Mouse (Mus musculus) T-helper 2 cell (primary cell): ENCODE measurements around the gene Rps8.

Source experiments
- in situ Hi-C: fragments of 300-600 bp; cut with MboI, MseI; formaldehyde crosslinking; loops from one replicate; pipeline ENCODE4 v1.15.1; 2025; ENCODE audit warnings: high pct_unique_total_duplicates

The Rps8 gene

DNA sequence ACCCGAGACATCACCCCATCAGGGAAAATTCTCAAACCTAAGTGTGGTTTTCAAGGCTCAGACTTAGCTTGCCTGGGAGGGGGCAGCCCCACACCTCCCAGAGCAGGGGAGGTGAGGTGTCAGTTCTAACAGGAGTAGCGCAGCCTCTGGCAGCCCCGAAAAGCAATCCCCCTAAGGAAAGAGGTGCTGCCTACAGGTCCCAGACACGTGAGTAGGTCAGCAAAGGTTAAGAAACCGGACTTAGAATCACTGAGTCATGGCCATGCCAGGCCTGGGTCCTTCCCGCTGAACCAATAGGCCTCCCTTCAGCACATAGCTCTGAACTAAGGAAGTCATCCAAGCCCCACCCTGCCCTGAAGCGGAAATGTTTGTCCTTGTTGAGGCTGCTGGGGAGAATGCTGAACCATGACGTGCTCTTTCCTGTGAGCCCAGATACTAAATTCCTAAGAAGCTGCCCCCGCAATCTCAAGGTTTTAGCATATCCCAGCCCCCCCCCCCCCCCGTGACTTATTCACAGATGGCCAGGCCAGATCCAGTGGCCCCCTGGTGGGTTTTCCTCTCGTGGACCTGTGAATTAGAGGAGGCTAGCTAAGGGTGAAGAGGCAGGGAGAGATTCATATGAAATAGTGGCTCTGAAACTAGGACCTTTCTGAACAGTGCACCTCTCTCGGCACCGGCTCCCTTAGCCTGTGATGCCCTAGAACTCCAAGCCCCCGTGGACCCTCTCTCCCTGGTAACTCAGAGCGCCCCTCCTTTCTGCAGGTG lies 30.0 kb downstream of the Rps8 start:
- in situ Hi-C loops, result no loop called here

DNA sequence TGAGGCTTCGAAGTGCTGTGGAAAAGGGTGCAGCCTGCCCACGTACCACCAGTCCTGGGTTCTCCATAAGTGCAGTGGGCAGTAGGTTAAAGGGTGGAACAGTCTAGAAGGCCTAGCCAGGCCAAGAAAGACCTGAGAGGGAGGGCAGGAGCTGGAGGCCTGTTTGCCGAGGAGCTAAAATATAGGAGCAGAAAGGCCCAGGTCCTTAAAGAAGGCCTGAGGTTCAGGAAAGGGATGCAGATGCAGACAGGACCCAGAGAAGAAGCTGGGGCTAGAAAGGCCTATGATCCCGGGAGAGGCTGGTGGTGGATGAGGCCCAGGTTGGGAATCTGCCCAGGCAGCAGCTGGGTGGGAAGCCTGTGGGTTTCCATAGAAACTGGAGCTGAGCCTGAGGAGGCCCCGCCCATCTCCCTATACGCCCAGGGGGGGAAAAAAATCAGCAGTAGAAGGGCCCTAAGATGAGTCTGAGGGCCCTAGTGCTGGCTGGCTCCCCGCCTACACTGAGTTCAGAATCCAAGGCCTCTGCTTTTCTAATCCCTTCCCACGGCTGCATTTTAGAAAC lies 30.6 kb downstream of the Rps8 start, which contains the start of gene Btbd19:
Gene Btbd19 (minus strand): TSS at position 378 of the 562 bp plus-strand sequence.
- in situ Hi-C loops, result no loop called here

DNA sequence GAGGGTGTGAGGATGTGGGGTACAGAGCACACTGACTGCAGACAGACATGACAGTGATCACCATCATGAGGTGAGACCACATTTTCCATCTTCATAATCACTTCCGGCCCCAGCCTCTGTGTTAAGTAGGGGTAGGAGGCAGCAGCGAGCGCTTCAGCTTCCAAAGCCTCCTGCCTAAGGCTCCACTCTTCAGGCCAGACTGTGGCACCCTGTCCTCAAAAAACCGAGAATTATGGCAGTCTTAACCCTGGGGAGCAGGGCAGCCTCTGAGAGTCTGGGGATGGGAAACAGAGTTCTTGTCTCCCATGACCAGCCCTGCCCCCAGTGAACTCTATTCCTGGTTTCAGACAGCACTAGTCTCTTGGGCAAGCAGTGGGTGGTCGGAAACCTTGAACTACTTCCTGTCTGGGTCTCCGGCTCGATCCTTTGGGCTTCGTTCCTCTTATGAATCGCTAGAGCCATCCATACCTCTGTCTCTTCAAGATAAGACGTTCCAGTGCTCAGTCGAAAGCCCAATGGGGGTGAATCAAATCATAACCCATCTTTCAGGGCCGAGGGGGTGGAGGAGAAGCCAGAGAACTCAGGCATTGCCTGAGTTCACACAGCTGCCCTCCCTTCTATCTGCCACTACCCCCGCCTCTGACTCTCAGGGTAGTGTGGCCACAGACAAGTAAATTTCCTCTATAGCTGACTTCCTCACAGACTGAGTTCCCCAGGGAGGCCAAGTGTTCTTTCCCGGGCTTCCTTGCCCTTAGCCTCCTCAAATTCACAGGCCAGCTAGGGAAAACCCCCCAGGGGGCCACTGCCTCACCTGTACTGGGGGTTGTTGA lies 31.3 kb downstream of the Rps8 start:
- in situ Hi-C loops, result no loop called here

DNA sequence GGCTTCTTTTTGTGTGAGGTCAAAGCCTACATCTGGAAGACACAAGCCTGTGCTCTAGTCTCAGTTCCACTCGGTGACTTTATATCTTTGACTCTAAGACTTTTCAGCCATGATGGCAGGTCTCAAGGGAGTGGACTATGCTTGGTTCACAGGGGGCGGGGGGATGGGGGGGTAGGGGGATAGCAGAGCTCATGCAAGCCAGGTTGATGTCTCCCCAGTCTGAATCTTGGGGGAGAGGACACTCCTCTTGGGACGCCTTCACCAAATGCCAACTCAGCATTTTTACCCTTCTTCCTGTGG lies 31.9 kb downstream of the Rps8 start:
- in situ Hi-C loops, result no loop called here

DNA sequence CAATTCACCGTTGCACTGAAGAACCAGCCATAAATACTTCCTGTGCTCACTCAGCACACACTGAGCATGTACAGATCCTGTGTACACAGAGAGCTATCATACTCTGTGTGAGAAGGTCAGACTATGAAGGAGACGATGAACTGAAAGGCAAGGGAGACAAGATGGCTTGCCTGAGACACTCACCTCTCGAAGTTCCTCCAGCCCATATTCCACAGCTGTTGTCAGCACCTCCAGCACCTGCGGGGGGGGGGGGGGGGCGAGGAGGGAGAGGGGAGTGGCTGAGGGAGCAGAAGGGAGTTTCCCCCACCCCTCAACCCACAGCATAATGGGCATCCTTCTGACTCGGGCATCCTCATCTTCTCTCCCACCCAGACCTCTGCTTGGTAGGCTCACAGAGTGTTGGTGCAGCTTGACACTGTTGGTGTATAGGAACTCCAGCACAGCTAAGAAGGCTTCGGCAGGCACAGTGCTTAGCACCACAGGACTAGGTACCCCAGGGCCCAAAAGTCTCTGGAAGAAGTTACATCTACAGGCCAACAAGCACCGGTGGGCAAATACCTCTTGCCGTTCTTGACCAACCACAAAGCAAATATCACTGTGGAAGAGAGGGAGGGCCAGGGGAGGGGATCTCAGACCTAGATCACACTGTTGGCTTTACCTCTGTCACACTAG lies 32.4 kb downstream of the Rps8 start:
- in situ Hi-C loops, result no loop called here

DNA sequence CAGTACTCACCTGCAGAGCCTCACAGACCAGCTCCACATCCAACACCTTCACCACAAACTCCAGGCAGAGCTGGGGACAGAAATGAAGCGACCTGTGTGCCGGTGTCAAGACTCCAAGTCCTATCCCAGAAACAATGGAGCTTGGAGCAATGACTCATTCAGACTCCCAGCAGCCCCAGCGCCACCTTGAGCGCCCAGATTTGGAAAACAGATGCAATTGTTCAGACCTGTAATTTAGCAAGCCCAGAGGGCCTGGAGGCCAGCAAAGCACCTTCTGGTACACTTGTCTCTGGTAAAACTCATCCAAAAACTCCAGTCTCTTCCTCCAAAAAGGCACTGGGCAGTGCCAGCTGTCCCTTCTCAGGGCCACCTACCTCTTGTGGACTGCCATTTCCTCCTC lies 33.8 kb downstream of the Rps8 start:
- in situ Hi-C loops, result no loop called here

DNA sequence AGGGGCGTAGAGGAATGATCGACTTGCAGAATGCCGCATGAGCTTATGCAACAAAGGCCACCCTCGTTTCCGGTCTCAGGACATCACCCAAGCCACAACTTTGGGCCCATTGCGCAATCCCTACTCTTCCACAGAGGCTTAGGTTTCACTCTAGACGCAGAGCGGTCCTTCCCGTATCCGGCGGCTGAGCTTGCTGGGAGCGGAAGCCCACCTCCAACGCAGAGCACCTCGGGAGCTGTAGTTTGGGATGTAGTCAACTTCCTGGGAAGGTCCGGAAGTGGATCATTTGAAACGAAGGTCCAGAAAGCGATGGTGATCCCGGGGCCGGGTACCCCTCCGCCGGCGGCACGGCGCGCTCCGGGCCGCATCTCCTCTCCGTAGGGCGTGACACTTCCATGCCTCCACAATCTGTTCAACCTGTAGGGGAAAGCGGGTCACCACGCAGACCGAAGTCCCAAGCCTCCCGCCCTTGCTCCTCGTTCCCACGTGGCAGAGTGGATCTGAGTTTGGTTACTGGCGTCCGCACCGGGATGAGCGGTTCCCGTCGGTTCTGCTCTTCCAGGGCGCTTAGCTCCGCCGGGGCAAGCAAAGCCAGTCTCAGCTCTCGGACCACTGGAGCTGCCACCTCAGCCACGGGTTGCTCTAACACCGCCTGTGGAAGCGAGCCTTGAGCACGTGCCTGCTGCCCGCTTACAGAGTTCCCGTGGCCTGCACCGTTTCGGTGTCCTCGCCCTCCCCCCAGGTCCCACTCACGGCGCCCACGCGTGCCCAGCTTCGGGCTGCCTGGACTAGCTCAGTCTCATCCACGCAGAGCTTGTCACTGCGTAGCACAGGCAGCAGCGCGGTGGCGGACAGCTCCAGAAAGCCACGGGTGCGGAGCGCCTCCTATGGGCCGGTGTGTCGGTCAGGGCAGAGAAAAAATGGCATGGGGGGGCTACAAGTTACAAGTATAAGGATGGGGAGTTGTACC lies 35.3 kb downstream of the Rps8 start:
- in situ Hi-C loops, result no loop called here

DNA sequence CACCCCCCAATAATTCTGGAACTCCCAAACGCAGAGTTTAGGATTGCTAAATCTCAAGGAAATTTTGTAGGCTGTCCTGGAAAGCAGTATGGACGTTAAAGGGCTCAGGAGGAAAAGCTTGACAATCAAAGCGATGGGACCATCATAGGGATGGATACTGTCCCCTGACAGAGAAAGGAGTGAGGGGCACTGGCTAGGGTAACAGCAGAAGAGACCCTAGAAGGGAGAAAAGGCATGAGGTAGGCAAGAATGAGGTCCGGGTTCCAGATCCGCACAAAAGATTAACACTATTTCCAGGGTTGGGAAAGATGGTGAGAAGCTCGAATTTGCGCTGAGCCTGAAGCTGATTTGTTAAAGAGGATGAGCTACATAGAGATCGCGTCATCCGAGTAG lies 36.0 kb downstream of the Rps8 start:
- in situ Hi-C loops, result no loop called here

DNA sequence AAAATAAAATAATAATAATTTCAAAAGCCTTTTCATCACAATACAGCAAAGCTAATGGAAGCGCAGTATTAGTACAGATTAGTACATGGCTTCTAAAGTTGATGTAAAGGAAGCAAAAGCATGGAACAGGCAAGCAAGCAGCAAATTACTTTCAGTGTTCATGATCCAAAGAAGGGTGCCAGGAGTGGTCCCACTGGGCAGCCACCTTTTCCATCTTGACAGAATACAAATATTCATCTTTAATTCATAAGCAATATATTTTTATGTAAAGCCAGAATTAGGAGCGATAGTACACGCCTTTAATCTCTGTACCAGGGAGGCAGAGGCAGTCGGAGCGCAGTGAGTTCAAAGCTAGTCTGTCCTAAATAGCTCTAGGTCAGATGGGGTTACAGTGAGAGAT lies 36.4 kb downstream of the Rps8 start:
- in situ Hi-C loops, result no loop called here

DNA sequence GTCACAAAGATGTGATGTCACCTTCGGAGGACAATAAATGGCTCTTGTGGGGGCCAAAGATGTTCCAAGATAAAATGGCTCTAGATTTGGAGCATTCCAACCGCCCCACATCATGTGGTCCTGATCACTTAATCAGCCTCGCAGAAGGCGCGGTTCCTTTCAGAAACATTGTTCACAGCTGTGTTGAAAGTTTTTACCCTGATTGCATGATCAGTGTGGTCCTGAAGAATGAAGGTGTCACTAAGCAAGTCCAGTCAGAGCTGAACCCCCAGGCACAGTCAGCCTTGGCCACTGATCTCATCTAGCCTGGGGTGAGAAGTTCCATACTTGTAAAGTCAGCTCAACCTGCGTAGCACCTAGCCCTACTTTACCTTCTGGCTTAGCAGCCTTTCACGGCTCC lies 38.1 kb downstream of the Rps8 start:
- in situ Hi-C loops, result no loop called here

DNA sequence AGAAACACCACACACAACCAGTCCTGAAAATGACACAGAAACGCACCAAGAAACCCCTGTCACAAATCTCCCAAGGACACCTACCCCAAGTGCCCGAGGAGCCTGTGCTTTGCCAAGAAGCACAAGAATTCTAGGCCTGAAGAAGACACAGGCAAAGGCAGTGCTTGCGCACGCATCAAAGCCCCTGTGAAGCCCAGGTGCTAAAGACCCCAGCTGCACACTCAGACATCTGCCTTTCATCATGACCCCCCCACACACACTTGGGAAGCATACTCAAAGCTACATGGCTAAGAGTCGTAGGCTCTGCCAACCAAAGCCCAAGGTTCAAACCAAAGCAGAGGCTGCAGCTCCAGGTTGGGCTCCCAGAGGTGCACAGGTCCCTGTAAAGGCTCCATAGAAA lies 40.5 kb downstream of the Rps8 start:
- in situ Hi-C loops, result no loop called here

DNA sequence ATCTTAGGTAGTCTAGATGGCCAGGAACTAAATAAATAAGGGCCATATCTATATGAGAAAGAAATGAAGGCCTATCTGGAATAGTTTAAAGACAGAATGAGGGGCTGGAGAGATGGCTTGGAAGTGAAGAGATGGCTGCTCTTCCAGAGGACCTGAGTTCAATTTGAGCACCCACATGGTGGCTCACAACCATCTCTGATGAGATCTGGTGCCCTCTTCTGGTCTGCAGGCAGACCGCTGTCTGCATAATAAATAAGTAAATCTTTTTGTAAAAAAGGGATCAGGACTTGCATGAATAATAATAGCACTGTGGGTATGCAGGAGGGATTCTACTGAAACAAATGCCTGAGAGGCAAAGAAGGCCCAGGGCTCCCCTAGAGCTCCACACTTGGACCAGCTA lies 42.8 kb downstream of the Rps8 start:
- in situ Hi-C loops, result no loop called here

DNA sequence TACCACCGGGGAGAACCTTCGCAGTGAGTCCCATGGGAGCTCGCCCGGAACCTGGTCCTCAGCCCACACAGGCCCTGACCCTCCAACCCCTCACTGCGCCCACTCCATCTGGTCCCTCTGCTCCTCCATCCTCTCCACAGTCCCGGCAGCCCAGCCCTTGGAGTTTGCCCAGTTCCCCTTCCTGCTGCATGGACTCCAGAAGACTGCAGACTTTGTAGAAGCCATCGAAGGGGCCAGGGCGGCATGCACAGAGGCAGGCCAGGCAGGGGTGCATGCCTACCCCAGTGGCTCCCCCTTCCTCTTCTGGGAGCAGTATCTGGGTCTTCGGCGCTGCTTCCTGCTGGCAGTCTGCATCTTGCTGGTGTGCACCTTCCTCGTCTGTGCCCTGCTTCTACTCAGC lies 45.1 kb downstream of the Rps8 start:
- in situ Hi-C loops, result no loop called here

DNA sequence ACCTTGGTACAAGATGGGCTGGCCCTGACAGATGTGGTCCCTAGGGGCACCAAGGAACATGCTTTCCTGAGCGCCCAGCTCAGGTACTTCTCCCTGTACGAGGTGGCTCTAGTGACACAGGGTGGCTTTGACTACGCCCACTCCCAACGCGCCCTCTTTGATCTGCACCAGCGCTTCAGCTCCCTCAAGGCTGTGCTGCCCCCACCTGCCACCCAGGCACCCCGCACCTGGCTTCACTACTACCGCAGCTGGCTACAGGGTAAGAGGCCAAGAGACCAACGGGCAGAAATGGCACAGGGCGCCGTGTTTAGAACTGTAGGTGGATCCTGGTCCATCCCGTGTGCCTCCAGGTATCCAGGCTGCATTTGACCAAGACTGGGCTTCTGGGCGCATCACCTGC lies 45.8 kb downstream of the Rps8 start:
- in situ Hi-C loops, result no loop called here

DNA sequence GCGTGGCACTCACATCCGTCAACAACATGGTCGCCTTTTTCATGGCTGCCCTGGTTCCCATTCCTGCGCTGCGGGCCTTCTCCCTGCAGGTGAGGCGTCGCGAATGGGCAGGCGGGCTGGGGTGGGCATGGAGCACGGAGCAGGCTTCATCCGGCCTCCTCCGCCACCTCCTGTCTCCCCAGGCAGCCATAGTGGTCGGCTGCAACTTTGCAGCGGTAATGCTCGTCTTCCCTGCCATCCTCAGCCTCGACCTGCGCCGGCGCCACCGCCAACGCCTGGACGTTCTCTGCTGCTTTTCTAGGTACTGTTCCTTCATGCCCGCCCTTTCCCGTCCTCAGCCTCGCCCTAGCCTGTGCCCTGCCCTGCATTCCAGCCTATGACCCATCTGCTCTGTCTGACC lies 46.7 kb downstream of the Rps8 start:
- in situ Hi-C loops, result no loop called here

DNA sequence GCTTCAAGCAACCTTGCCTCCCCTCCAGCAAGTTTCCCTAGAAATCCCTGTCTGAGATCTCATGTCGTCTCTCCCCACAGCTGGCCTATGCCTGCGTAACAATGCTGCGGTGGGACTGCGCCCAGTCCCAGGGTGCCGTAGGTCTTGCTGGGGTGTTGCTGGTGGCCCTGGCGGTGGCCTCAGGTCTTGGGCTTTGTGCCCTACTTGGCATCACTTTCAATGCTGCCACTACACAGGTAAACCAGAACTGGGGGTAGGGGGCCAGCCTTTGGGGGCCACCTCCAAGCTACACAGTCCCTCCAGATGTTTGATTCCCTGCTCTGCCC lies 47.6 kb downstream of the Rps8 start:
- in situ Hi-C loops, result no loop called here

DNA sequence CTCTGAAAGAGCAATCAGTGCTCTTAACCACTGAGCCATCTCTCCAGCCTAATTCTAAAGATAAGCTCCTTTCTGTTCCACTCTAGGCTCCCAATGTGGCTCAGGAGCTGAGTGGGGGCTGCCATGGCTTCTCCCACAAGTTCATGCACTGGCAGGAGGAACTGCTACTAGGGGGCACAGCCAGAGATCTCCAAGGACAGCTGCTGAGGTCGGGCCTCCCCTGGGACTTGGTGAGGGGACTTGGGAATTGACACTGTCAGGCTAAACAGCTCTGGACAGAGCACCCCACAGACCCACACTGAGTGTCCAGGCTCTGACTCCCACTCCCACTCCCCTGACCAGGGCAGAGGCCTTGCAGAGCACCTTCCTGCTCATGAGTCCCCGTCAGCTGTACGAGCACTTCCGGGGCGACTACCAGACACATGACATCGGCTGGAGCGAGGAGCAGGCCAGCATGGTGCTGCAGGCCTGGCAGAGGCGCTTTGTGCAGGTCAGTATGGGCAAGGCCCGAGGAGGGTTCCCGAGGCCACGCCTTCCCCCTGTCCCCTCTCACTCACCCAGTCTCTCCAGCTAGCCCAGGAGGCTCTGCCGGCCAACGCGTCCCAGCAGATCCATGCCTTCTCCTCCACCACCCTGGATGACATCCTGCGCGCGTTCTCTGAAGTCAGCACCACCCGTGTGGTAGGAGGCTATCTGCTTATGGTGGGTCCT lies 48.1 kb downstream of the Rps8 start:
- in situ Hi-C loops, result no loop called here

DNA sequence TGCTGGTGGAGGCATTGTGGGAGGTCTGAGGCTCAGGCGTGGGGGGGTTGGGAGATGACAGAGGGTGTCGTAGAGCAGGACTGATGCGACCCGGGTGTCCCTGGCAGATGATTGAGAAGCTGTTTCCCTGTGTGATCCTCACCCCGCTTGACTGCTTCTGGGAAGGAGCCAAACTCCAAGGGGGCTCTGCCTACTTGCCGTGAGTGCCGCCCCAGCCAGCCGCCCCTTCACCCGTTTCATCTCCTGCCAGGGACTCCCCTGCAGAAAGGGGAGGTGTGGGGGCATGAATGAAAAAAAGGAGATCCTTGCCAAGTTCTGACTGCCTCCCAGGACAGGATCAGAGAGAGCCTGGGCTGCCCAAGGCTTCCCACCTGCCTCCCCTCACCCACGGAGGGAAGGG lies 50.9 kb downstream of the Rps8 start:
- in situ Hi-C loops, result no loop called here

DNA sequence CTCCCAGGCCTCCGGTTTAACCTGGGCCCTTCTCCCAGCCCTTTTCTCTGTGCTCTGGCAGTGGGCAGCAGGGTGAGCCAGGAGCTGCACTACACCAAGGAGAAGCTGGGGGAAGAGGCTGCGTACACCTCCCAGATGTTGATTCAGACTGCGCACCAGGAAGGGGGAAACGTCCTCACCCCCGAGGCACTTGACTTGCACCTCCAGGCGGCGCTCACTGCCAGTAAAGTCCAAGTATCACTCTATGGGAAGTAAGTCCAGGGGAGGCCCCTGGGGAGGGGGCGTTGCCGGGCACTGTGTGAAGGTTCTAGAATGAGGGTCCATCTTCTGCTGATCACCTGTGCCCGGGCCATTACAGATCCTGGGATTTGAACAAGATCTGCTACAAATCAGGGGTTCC lies 51.4 kb downstream of the Rps8 start:
- in situ Hi-C loops, result no loop called here
